Mouse (Mus musculus): ENCODE results near the gene Samd5. TPM values are rescaled to one million over a fixed set of nuclear protein-coding genes. Genes with fewer than 3 reads are reported as not detected.

The Samd5 gene
- total RNA-seq, 1 experiment: 1.2 TPM

GRCm38 (mm10) chr10:9615009-9615408, 60.0 kb downstream of the Samd5 start:
- H3K9ac ChIP-seq (ENCODE audit: insufficient read depth, low read depth, low read length, poor library complexity, severe bottlenecking): no peak overlapping the region
- no peak overlapping the region for H3K27ac ChIP-seq (ENCODE audit: insufficient read depth, low read depth, low read length, poor library complexity, severe bottlenecking)

GRCm38 (mm10) chr10:9608854-9609253, 66.2 kb downstream of the Samd5 start:
- no peak for DNase-seq (ENCODE audit: low read depth, low spot score)
- no peaks in the 10 kb centered on the region for H3K4me1 ChIP-seq (ENCODE audit: control insufficient read depth in 2 of 2, insufficient read depth in 2 of 2, low read length in 2 of 2, poor library complexity in 1 of 2)
- H3K4me3 ChIP-seq (ENCODE audit: insufficient read depth in 1 of 2, low read depth in 1 of 2, low read length in 2 of 2, poor library complexity in 1 of 2, severe bottlenecking in 1 of 2): no peak overlapping the region
- in situ Hi-C loops (cut with MboI; ENCODE audit: low sequenced_read_pairs in 2 of 2, unreplicated experiment in 2 of 2): no loop called here
- no peak overlapping the region for H3K27ac ChIP-seq (ENCODE audit: insufficient read depth, low read depth, low read length, poor library complexity, severe bottlenecking)
- H3K36me3 ChIP-seq (ENCODE audit: control insufficient read depth, insufficient read depth, low read length, poor library complexity, severe bottlenecking): no peaks in the 10 kb centered on the region
- no peaks in the 10 kb centered on the region for H3K9me3 ChIP-seq (ENCODE audit: control insufficient read depth, insufficient read depth, low read depth, low read length)
- TF ChIP-seq ZC3H11A (IDR thresholded peaks at IDR 0.05; ENCODE audit: borderline replicate concordance, low read depth, low read length) (no peak), MAFK (IDR thresholded peaks at IDR 0.05; ENCODE audit: insufficient read depth, low read depth, low read length) (no peak), HCFC1 (IDR thresholded peaks at IDR 0.05; ENCODE audit: borderline replicate concordance, insufficient read depth, low read length) (no peak), ZNF384 (IDR thresholded peaks at IDR 0.05; ENCODE audit: low read depth, low read length) (no peak), CHD2 (IDR thresholded peaks at IDR 0.05; ENCODE audit: low read depth, low read length) (no peak)
- no peak overlapping the region for H3K9ac ChIP-seq (ENCODE audit: insufficient read depth, low read depth, low read length, poor library complexity, severe bottlenecking)

More at GRCm38 (mm10) chr10:9615009-9615408, 60.0 kb downstream of the Samd5 start:
- in situ Hi-C loops (cut with MboI; ENCODE audit: low sequenced_read_pairs in 2 of 2, unreplicated experiment in 2 of 2): no loop called here
- Histone ChIP-seq H3K4me1 (ENCODE audit: control insufficient read depth in 2 of 2, insufficient read depth in 2 of 2, low read length in 2 of 2, poor library complexity in 1 of 2) (0 out of 4 replicates have a peak, but pooled peaks cover 0 to 2% of the 10 kb centered on the region in 2 experiments), H3K9me3 (ENCODE audit: control insufficient read depth, insufficient read depth, low read depth, low read length) (no peaks in the 10 kb centered on the region), H3K36me3 (ENCODE audit: control insufficient read depth, insufficient read depth, low read length, poor library complexity, severe bottlenecking) (no peaks in the 10 kb centered on the region), H3K4me3 (ENCODE audit: insufficient read depth in 1 of 2, low read depth in 1 of 2, low read length in 2 of 2, poor library complexity in 1 of 2, severe bottlenecking in 1 of 2) (no peak overlapping the region)
- TF ChIP-seq ZC3H11A (IDR thresholded peaks at IDR 0.05; ENCODE audit: borderline replicate concordance, low read depth, low read length): no peak
- no peak for TF ChIP-seq HCFC1 (IDR thresholded peaks at IDR 0.05; ENCODE audit: borderline replicate concordance, insufficient read depth, low read length)
- TF ChIP-seq CHD2 (IDR thresholded peaks at IDR 0.05; ENCODE audit: low read depth, low read length): no peak
- no peak for TF ChIP-seq MAFK (IDR thresholded peaks at IDR 0.05; ENCODE audit: insufficient read depth, low read depth, low read length)
- no peak for TF ChIP-seq ZNF384 (IDR thresholded peaks at IDR 0.05; ENCODE audit: low read depth, low read length)
- DNase-seq (ENCODE audit: low read depth, low spot score): no peak

- TF ChIP-seq MAFK (IDR thresholded peaks at IDR 0.05; ENCODE audit: insufficient read depth, low read depth, low read length): no peak
- no peak for TF ChIP-seq ZNF384 (IDR thresholded peaks at IDR 0.05; ENCODE audit: low read depth, low read length)
- no peak for TF ChIP-seq CHD2 (IDR thresholded peaks at IDR 0.05; ENCODE audit: low read depth, low read length)
- TF ChIP-seq HCFC1 (IDR thresholded peaks at IDR 0.05; ENCODE audit: borderline replicate concordance, insufficient read depth, low read length): no peak
- TF ChIP-seq ZC3H11A (IDR thresholded peaks at IDR 0.05; ENCODE audit: borderline replicate concordance, low read depth, low read length): no peak
Observed at GRCm38 (mm10) chr10:9607155-9607554, 67.9 kb downstream of the Samd5 start.

GRCm38 (mm10) chr10:9605635-9606034, 69.4 kb downstream of the Samd5 start:
- Histone ChIP-seq H3K27ac (ENCODE audit: insufficient read depth, low read depth, low read length, poor library complexity, severe bottlenecking) (no peak overlapping the region), H3K9me3 (ENCODE audit: control insufficient read depth, insufficient read depth, low read depth, low read length) (no peaks in the 10 kb centered on the region), H3K9ac (ENCODE audit: insufficient read depth, low read depth, low read length, poor library complexity, severe bottlenecking) (no peak overlapping the region), H3K4me3 (ENCODE audit: insufficient read depth in 1 of 2, low read depth in 1 of 2, low read length in 2 of 2, poor library complexity in 1 of 2, severe bottlenecking in 1 of 2) (no peak overlapping the region), H3K36me3 (ENCODE audit: control insufficient read depth, insufficient read depth, low read length, poor library complexity, severe bottlenecking) (no peaks in the 10 kb centered on the region), H3K4me1 (ENCODE audit: control insufficient read depth in 2 of 2, insufficient read depth in 2 of 2, low read length in 2 of 2, poor library complexity in 1 of 2) (no peaks in the 10 kb centered on the region)
- no peak for TF ChIP-seq MAFK (IDR thresholded peaks at IDR 0.05; ENCODE audit: insufficient read depth, low read depth, low read length)
- no peak for TF ChIP-seq ZC3H11A (IDR thresholded peaks at IDR 0.05; ENCODE audit: borderline replicate concordance, low read depth, low read length)
- no peak for TF ChIP-seq ZNF384 (IDR thresholded peaks at IDR 0.05; ENCODE audit: low read depth, low read length)
- no peak for TF ChIP-seq HCFC1 (IDR thresholded peaks at IDR 0.05; ENCODE audit: borderline replicate concordance, insufficient read depth, low read length)
- no peak for DNase-seq (ENCODE audit: low read depth, low spot score)
- in situ Hi-C loops (cut with MboI; ENCODE audit: low sequenced_read_pairs in 2 of 2, unreplicated experiment in 2 of 2): no loop called here

More at GRCm38 (mm10) chr10:9607155-9607554, 67.9 kb downstream of the Samd5 start:
- no peaks in the 10 kb centered on the region for H3K36me3 ChIP-seq (ENCODE audit: control insufficient read depth, insufficient read depth, low read length, poor library complexity, severe bottlenecking)
- no peak overlapping the region for H3K27ac ChIP-seq (ENCODE audit: insufficient read depth, low read depth, low read length, poor library complexity, severe bottlenecking)
- H3K9ac ChIP-seq (ENCODE audit: insufficient read depth, low read depth, low read length, poor library complexity, severe bottlenecking): no peak overlapping the region
- DNase-seq (ENCODE audit: low read depth, low spot score): no peak
- no peaks in the 10 kb centered on the region for H3K4me1 ChIP-seq (ENCODE audit: control insufficient read depth in 2 of 2, insufficient read depth in 2 of 2, low read length in 2 of 2, poor library complexity in 1 of 2)
- no peak overlapping the region for H3K4me3 ChIP-seq (ENCODE audit: insufficient read depth in 1 of 2, low read depth in 1 of 2, low read length in 2 of 2, poor library complexity in 1 of 2, severe bottlenecking in 1 of 2)
- in situ Hi-C loops (cut with MboI; ENCODE audit: low sequenced_read_pairs in 2 of 2, unreplicated experiment in 2 of 2): no loop called here
- no peaks in the 10 kb centered on the region for H3K9me3 ChIP-seq (ENCODE audit: control insufficient read depth, insufficient read depth, low read depth, low read length)

GRCm38 (mm10) chr10:9603290-9603689, 71.7 kb downstream of the Samd5 start:
- no peak for DNase-seq (ENCODE audit: low read depth, low spot score)
- Histone ChIP-seq H3K4me1 (ENCODE audit: control insufficient read depth in 2 of 2, insufficient read depth in 2 of 2, low read length in 2 of 2, poor library complexity in 1 of 2) (no peaks in the 10 kb centered on the region), H3K9ac (ENCODE audit: insufficient read depth, low read depth, low read length, poor library complexity, severe bottlenecking) (no peak overlapping the region), H3K36me3 (ENCODE audit: control insufficient read depth, insufficient read depth, low read length, poor library complexity, severe bottlenecking) (no peaks in the 10 kb centered on the region), H3K9me3 (ENCODE audit: control insufficient read depth, insufficient read depth, low read depth, low read length) (no peaks in the 10 kb centered on the region), H3K4me3 (ENCODE audit: insufficient read depth in 1 of 2, low read depth in 1 of 2, low read length in 2 of 2, poor library complexity in 1 of 2, severe bottlenecking in 1 of 2) (no peak overlapping the region), H3K27ac (ENCODE audit: insufficient read depth, low read depth, low read length, poor library complexity, severe bottlenecking) (no peak overlapping the region)
- TF ChIP-seq HCFC1 (IDR thresholded peaks at IDR 0.05; ENCODE audit: borderline replicate concordance, insufficient read depth, low read length) (no peak), MAFK (IDR thresholded peaks at IDR 0.05; ENCODE audit: insufficient read depth, low read depth, low read length) (no peak), CHD2 (IDR thresholded peaks at IDR 0.05; ENCODE audit: low read depth, low read length) (no peak), ZNF384 (IDR thresholded peaks at IDR 0.05; ENCODE audit: low read depth, low read length) (no peak), ZC3H11A (IDR thresholded peaks at IDR 0.05; ENCODE audit: borderline replicate concordance, low read depth, low read length) (no peak)
- in situ Hi-C loops (cut with MboI; ENCODE audit: low sequenced_read_pairs in 2 of 2, unreplicated experiment in 2 of 2): no loop called here
